Mouse (Mus musculus) heart, embryonic 16.5 days (tissue): ENCODE data around the gene Nupl1. TPM values are rescaled to one million over a fixed set of nuclear protein-coding genes. Genes with fewer than 3 reads are reported as not detected.
A peak's percentile ranks its signal among the peaks of the same experiment; 100 is the strongest.

Experiments
- ATAC-seq: fragments of 200-750 bp; cut with Nextera tagmentation; replicated peaks from 2 replicates; pipeline ENCODE4 v1.8.0; 2017; ENCODE audit warnings: moderate number of reproducible peaks; ENCODE audit not compliant: insufficient read depth, low FRiP score; ENCODE audit errors: extremely low read depth
- H3K27ac ChIP-seq: fragments of 300-500 bp; sonication (generic); 2 replicates; pipeline ENCODE4 v1.5.1; 2014; ENCODE audit warnings: mild to moderate bottlenecking, low read length, control low read depth, moderate library complexity
- H3K27me3 ChIP-seq: fragments of 300-500 bp; sonication (generic); 2 replicates; pipeline ENCODE4 v1.6.1; 2014; ENCODE audit warnings: low read length, mixed read lengths; ENCODE audit not compliant: control insufficient read depth, insufficient read depth
- H3K36me3 ChIP-seq: fragments of 300-500 bp; sonication (generic); 2 replicates; pipeline ENCODE4 v1.6.1; 2014; ENCODE audit not compliant: control insufficient read depth, insufficient read depth
- H3K4me1 ChIP-seq: fragments of 300-500 bp; sonication (generic); 2 replicates; pipeline ENCODE4 v1.6.1; 2014; ENCODE audit warnings: low read length, mixed read lengths; ENCODE audit not compliant: control insufficient read depth, insufficient read depth
- H3K4me2 ChIP-seq: fragments of 300-500 bp; sonication (generic); 2 replicates; pipeline ENCODE4 v1.6.1; 2014; ENCODE audit warnings: low read depth, mild to moderate bottlenecking, control low read depth, low read length
- H3K4me3 ChIP-seq: fragments of 300-500 bp; sonication (generic); 2 replicates; pipeline ENCODE4 v1.5.1; 2014; ENCODE audit warnings: mild to moderate bottlenecking, control low read depth, low read length
- H3K9ac ChIP-seq: fragments of 300-500 bp; sonication (generic); 2 replicates; pipeline ENCODE4 v1.6.1; 2014; ENCODE audit warnings: low read length, control low read depth
- H3K9me3 ChIP-seq: fragments of 300-500 bp; sonication (generic); replicated peaks from 2 replicates; pipeline ENCODE4 v1.6.1; 2016; ENCODE audit warnings: low read length; ENCODE audit not compliant: control insufficient read depth
- WGBS: fragments of 180-500 bp; shearing (Covaris S2); extraction: QIAGEN DNeasy Blood & Tissue Kit; methylation state at CpG from one replicate; pipeline ENCODE4 v1.1.7; 2014; 5-methylcytosine and 5-hydroxymethylcytosine counted together
- polyA plus RNA-seq: library from polyadenylated mRNA; unstranded; fragments of >200 nt; fragmentation: Nextera tagmentation; extraction: Ambion mirVana; gene quantifications from 2 replicates; pipeline ENCODE4 v1.2.1, GENCODE M21; 2015

Nupl1 gene
- 0.15 TPM in 1 of 2 replicates, not detected in the other for polyA plus RNA-seq

- H3K27me3 ChIP-seq: no peaks in the 10 kb centered on the region
- H3K4me2 ChIP-seq: peak within 1 kb of the TSS; percentile 91
- ATAC-seq: peak; percentile 100
- H3K4me3 ChIP-seq: peak within 1 kb of the TSS; percentile 78
- no peaks in the 10 kb centered on the region for H3K36me3 ChIP-seq
- H3K4me1 ChIP-seq: peaks cover 18% of the 10 kb centered on the region
- no peaks in the 10 kb centered on the region for H3K9me3 ChIP-seq
- H3K9ac ChIP-seq: peak within 1 kb of the TSS; percentile 94
- WGBS: under 1% methylated on average over 62 of the region's 62 CpGs
- H3K27ac ChIP-seq: peak within 1 kb of the TSS; percentile 95
Measured at GRCm38 (mm10) chr14:60251281-60252003, at the start of gene Nupl1, which contains the start of gene Gm49336. Nupl1 (minus strand) TSS chr14:60251431. Gm49336 (minus strand) TSS chr14:60251507.

DNA sequence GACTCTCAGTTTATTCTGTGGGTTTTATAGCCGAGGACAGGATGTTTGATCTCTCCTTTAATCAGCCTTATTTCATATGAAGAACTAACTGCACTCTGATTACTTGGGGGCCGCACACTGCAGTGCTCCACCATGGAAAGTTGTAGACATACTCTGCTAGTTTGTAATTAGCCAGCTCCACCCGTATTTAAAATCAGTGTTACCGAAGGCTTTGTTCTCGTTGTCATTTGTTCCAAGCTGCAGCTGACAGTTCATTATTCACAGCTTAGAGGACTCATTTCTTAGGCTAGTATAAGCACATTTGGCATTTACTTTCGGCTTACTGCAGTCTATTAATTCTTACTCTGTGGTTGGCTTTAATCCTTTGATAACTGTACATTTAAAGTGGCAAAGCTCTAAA, 49.8 kb upstream of the Nupl1 start:
- no peak overlapping the region for H3K27ac ChIP-seq
- ATAC-seq: no peak
- H3K9me3 ChIP-seq: no peaks in the 10 kb centered on the region
- no peaks in the 10 kb centered on the region for H3K27me3 ChIP-seq
- H3K9ac ChIP-seq: no peak overlapping the region
- H3K36me3 ChIP-seq: peaks cover 7% of the 10 kb centered on the region; the same call in 1 of the 2 replicates
- WGBS: 83% methylated on average over 6 of the region's 6 CpGs
- H3K4me1 ChIP-seq: no peaks in the 10 kb centered on the region
- H3K4me2 ChIP-seq: no peak overlapping the region
- no peak overlapping the region for H3K4me3 ChIP-seq

- H3K4me3 ChIP-seq: no peak overlapping the region
- no peak overlapping the region for H3K9ac ChIP-seq
- peaks cover 7% of the 10 kb centered on the region; the same call in 1 of the 2 replicates for H3K36me3 ChIP-seq
- no peaks in the 10 kb centered on the region for H3K27me3 ChIP-seq
- no peak overlapping the region for H3K27ac ChIP-seq
- H3K9me3 ChIP-seq: no peaks in the 10 kb centered on the region
- no peaks in the 10 kb centered on the region for H3K4me1 ChIP-seq
- ATAC-seq: no peak
- 66% methylated on average over 14 of the region's 14 CpGs for WGBS
- H3K4me2 ChIP-seq: no peak overlapping the region
Measured at GRCm38 (mm10) chr14:60300224-60300991, 49.2 kb upstream of the Nupl1 start.

GRCm38 (mm10) chr14:60295531-60295930, 44.3 kb upstream of the Nupl1 start:
- no peaks in the 10 kb centered on the region for H3K27me3 ChIP-seq
- no peak overlapping the region for H3K4me3 ChIP-seq
- H3K9me3 ChIP-seq: no peaks in the 10 kb centered on the region
- H3K4me2 ChIP-seq: no peak overlapping the region
- H3K9ac ChIP-seq: no peak overlapping the region
- H3K36me3 ChIP-seq: peaks cover 4% of the 10 kb centered on the region; the same call in 1 of the 2 replicates
- no peak overlapping the region for H3K27ac ChIP-seq
- H3K4me1 ChIP-seq: no peaks in the 10 kb centered on the region
- no peak for ATAC-seq
- 80% methylated on average over 1 of the region's 1 CpGs for WGBS

DNA sequence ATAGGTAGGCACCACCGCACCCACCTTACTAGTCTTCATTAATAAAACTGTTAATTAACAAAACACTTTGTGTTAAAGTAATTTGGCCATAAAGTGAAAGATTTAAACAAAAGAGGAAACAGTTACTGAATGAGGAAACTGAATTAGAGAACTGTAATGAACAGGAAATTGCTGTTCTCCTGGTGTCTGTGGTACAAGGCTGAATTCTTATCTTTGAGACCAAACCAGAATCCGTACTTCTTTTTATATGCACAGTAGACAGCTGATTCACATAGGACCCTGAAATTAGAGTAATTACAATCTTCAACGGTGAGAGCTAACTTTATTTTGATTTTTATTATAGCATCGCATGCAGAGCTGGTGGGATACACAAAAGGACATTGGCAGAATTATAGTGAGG, 39.1 kb upstream of the Nupl1 start:
- Histone ChIP-seq H3K9me3 (no peaks in the 10 kb centered on the region), H3K27ac (no peak overlapping the region), H3K4me2 (no peak overlapping the region), H3K4me1 (no peaks in the 10 kb centered on the region), H3K27me3 (no peaks in the 10 kb centered on the region), H3K4me3 (no peak overlapping the region), H3K9ac (no peak overlapping the region), H3K36me3 (peaks cover 7% of the 10 kb centered on the region)
- 79% methylated on average over 4 of the region's 4 CpGs for WGBS
- ATAC-seq: no peak

DNA sequence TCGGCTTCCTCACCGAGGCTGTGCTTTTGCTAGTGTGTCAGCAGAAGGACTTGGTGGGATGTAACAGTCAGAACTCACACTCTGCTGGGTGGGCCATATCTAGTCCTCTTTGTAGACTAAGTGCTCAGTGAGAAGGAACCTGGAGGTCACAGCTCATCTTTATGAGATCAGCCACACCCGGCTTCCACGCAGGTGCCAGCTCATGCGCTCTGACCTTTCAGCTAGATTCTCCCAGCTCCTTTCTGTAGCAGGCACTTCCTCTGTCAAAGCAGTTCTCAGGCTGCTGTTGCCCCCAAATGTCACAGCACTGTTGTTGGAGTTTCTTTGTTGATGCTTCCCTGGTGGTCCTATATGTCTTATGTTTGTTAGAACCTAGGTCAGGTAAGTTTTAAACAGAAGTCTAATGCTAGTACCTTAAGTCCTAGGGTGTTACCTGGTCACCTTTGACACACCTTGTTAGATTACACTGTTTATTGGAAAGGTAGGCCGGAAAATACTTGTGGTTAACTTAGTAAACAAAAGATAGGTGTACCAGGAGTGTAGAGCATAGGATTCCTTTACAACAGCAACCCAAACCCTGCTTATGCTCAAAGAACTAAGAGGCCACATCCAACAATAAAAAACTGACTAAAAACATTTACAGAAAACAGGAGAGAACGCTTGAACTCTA, 35.1 kb upstream of the Nupl1 start:
- Histone ChIP-seq H3K4me2 (no peak overlapping the region), H3K9me3 (no peaks in the 10 kb centered on the region), H3K9ac (no peak overlapping the region), H3K4me1 (no peaks in the 10 kb centered on the region), H3K4me3 (no peak overlapping the region), H3K36me3 (peaks cover 14% of the 10 kb centered on the region), H3K27me3 (no peaks in the 10 kb centered on the region), H3K27ac (no peak overlapping the region)
- no peak for ATAC-seq
- WGBS: 90% methylated on average over 7 of the region's 7 CpGs

DNA sequence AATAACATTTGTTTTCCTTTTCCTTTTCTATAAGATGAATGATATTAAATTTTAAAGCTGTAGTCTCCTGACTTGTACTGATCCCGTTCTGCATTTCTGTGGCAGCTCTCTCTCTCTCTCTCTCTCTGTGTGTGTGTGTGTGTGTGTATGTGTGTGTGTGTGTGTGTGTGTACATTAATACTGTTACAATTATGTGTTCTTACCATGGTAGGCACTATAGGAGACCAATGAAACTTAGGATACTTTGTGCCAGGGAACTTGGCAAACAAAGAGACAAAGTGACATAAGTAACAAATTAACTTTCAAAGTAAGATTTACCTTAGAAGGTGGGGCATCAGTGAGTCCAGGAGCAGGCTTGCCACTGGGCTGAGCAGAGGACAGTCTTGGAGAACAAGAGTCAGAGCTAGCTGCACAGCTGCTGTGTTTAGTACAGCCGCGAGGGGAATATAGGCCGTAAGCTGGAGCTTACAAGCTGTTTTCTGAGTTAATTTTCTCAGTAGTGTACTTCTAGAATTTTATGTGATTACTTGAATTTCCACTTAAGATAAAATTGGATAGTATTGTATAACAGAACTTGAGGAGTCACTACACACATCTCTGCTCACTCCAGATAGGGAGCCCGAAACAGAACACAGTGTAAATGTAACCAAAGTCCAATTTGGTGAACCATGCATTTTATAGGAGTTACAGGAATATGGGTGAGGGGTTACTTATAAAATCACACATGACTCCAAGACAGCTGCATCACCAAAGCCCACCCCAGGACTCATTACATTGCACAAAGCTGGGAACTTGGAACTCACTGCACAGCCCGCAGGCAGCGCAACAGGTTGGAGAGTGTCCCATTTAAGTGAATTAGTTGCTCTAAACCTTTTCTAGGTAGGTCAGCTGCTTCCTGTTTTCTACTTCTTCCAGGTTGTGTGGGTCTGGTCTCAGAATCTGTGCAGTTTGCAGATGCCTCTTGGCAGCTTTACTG, 24.4 kb upstream of the Nupl1 start:
- WGBS: 88% methylated on average over 7 of the region's 7 CpGs
- H3K9ac ChIP-seq: no peak overlapping the region
- no peak for ATAC-seq
- peaks cover 2% of the 10 kb centered on the region for H3K36me3 ChIP-seq
- peaks cover 5% of the 10 kb centered on the region; the same call in 1 of the 2 replicates for H3K4me1 ChIP-seq
- H3K4me2 ChIP-seq: no peak overlapping the region
- H3K4me3 ChIP-seq: no peak overlapping the region
- H3K27me3 ChIP-seq: no peaks in the 10 kb centered on the region
- no peaks in the 10 kb centered on the region for H3K9me3 ChIP-seq
- no peak overlapping the region for H3K27ac ChIP-seq

DNA sequence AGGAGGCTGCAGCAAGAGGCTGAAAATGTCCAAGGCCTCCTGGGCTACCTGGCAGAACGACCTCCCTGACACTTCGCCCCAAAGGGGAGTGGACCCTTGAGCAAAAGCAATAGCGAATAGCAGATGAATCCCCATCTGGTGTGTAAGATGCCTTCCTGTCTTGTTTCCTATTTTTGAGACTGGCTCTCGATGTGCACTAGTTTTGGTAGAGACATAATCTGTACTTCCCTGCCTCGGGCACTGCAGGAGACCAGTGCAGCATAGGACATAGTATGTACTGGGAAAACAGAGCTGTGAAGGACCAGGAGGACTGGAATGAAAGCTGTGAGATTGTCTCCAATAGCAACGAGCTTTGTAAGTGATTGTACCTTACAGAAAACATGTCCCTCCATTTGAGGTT, 22.1 kb upstream of the Nupl1 start:
- Histone ChIP-seq H3K9me3 (no peaks in the 10 kb centered on the region), H3K4me2 (no peak overlapping the region), H3K27me3 (no peaks in the 10 kb centered on the region), H3K4me3 (no peak overlapping the region), H3K27ac (no peak overlapping the region; the same call in 1 of the 2 replicates), H3K9ac (no peak overlapping the region), H3K4me1 (peaks cover 5% of the 10 kb centered on the region; the same call in 1 of the 2 replicates), H3K36me3 (peaks cover 2% of the 10 kb centered on the region; the same call in 1 of the 2 replicates)
- no peak for ATAC-seq
- 69% methylated on average over 6 of the region's 6 CpGs for WGBS
